Mouse (Mus musculus): ENCODE results near the gene Agbl5. TPM values are rescaled to one million over a fixed set of nuclear protein-coding genes. Genes with fewer than 3 reads are reported as not detected.

Gene Agbl5
- total RNA-seq, 1 experiment from 2014 or later: 3.8 TPM

DNA sequence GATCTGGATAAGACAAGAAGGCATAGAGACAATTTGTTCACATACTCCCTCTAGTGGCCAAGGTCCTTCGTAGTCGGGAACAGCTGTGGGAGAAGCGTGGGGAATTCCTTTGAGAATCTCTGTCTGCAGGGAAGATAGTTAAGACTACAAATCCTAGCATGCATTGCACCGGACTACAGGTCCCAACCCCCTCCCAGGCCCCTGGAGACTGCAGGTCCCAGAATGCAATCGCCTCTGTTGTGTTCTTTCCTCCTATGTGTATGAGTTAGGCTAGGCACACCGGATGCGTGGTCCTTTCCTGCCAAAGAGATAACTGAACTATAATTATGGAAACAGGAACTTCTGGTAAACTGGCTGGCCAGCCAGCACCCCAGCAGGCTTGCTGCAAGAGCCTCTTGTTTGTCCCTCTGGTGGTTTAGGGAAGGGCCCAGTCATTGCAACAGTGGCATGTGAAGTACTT lies 27.5 kb downstream of the Agbl5 start:
- peak; percentile 72 for ATAC-seq (replicated peaks; ENCODE audit: insufficient number of reproducible peaks, low FRiP score, low TSS enrichment, poor library complexity, severe bottlenecking)

DNA sequence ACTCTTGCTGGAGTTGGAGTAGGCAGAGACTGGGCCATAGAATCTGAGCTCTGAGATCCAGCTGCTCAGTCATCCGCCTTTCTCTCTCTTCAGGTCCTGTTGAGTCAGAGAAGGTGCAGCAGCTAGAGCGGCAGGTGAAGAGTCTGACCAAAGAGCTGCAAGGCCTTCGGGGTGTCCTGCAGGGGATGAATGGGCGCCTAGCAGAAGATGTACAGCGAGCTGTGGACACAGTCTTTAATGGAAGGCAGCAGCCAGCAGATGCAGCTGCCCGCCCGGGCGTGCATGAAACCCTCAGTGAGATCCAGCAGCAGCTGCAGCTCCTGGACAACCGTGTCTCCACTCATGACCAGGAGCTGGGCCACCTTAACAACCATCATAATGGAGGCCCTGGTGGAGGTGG lies 28.3 kb downstream of the Agbl5 start:
- no peak for ATAC-seq (replicated peaks; ENCODE audit: insufficient number of reproducible peaks, low FRiP score, low TSS enrichment, poor library complexity, severe bottlenecking)

- ATAC-seq (replicated peaks; ENCODE audit: insufficient number of reproducible peaks, low FRiP score, low TSS enrichment, poor library complexity, severe bottlenecking): no peak
Observed at GRCm38 (mm10) chr5:30917348-30917747, 28.9 kb downstream of the Agbl5 start.

GRCm38 (mm10) chr5:30917891-30918670 lies 29.6 kb downstream of the Agbl5 start:
- no peak for ATAC-seq (replicated peaks; ENCODE audit: insufficient number of reproducible peaks, low FRiP score, low TSS enrichment, poor library complexity, severe bottlenecking)

DNA sequence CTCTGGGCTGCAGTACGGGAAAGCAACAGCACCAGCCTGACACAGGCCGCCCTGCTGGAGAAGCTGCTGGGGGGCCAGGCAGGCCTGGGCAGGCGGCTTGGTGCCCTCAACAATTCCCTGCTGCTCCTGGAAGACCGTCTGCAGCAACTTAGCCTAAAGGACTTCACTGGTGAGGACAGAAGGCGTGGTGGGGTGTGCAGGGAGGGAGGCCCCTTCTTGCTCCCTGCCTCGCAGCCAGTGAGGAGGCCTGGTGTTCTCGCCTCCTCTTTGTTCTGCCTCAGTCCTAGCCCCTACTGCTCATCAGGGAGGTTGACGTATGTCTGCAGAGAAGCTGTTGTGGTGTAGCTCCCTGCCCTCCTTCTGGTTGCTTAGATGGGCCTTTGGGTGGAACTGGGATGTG lies 30.2 kb downstream of the Agbl5 start:
- ATAC-seq (replicated peaks; ENCODE audit: insufficient number of reproducible peaks, low FRiP score, low TSS enrichment, poor library complexity, severe bottlenecking): no peak

DNA sequence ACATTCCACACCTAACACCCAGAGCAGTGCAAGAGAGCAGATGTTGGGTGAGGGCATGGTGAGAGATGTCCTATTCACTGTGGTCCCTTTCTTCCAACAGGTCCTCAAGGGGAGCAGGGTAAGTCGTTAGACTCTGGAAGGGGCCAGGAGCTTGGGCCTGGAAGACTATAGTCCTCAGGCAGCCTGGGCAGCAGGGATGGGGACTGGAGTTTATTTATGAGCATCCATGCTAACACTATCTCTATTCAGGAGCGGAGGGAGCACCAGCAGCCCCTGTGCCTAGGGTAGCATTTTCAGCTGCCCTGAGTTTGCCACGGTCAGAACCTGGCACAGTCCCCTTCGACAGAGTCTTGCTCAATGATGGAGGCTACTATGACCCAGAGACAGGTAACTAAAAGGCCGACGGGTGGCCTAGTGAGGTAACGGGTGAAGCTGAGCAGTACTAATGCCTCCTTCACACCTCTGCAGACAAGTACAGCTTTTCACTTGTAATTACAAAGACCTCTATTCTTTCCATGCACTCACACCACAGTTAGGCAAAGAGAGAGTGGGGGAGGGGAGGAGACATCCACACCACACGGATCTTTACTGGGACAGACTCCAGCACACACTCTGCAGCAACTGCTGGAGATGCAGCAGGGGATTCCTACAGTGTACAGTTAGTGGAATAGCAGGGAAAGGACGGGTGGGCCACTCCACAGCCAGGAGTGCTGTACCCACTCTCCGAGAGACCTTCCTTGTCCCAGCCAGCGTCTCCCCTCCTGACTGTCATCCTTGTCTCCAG lies 31.5 kb downstream of the Agbl5 start:
- no peak for ATAC-seq (replicated peaks; ENCODE audit: insufficient number of reproducible peaks, low FRiP score, low TSS enrichment, poor library complexity, severe bottlenecking)

- peak; percentile 36 for ATAC-seq (replicated peaks; ENCODE audit: insufficient number of reproducible peaks, low FRiP score, low TSS enrichment, poor library complexity, severe bottlenecking)
Observed at GRCm38 (mm10) chr5:30920621-30921020, 32.1 kb downstream of the Agbl5 start.

DNA sequence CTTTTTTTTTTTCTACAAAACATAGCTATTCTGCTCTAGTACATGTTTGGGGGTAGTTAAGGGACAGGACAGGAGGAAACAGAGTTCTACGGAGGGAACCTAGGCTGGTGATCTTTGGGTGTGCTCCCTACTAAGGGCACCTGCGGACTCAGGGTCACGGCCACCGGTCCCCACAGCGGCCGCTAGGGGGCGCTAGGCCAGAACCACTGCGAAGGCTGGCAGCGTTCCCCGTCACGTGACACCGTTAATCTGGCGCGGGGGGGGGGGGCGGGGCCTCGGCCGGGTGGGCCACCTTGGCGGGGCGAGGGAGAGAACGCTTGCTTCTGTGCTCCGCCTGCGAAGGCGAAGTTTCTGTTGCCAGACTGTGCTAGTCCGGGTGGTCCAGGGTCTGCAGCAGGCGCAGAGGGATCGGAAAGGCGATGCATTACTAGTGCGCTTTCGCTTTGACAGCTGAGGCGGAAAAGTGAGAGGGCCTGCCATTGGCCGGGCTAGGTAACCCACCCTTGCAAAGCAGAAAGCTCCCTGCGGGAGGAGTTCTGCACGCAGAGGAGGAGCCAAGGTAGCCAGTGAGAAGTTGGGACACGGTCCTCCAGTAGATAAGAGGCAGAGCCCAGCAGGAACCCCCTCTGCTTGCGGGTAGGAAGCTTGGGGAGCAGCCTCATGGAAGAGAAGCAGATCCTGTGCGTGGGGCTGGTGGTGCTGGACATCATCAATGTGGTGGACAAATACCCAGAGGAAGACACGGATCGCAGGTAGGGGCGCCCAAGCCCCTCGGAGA lies 33.0 kb downstream of the Agbl5 start, which contains the start of gene Khk:
TSS of gene Khk (plus strand) at position 176 of the 778 bp plus-strand sequence.
- ATAC-seq (replicated peaks; ENCODE audit: insufficient number of reproducible peaks, low FRiP score, low TSS enrichment, poor library complexity, severe bottlenecking): peak; percentile 54

DNA sequence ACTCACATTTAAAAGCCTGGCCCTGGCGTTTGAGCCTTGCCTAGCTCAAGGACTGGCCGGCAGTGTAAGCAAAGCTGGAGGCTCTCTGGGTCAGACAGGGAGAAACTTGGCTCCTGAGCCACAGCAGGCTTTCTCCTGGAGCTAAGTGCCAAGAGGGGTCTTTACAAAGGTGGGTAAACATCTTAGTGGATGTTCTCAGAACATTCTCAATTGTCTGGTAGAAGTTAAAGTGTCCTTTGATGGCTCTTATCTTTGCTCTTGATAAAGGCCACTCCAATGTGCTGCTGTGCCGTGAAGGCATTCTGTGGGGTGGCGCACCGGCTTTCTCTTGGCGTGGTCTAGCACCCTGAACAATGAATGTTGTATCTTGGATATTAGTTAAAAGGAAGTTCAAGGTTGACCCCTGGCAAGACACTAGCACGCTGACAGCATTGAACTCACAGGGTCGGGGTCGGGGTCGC lies 34.1 kb downstream of the Agbl5 start:
- no peak for ATAC-seq (replicated peaks; ENCODE audit: insufficient number of reproducible peaks, low FRiP score, low TSS enrichment, poor library complexity, severe bottlenecking)

DNA sequence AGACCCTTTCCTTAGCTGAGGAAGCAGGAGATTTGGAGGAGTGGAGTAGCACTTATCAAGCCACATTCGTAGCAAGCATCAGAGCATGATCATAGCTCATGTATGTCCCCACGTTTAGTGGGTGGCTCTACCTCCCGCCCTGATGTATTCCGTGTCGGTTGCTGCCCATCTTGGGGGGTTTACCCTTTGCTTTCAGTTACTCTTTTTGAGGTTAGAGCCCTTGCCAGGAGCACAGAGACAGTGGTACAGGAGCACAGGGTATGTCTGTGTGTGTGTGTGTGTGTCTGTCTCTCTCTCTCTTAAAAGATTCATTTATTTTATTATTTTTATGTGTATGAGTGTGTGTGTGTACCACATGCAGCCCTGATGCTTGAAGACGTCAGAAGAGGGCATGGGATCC lies 34.6 kb downstream of the Agbl5 start:
- ATAC-seq (replicated peaks; ENCODE audit: insufficient number of reproducible peaks, low FRiP score, low TSS enrichment, poor library complexity, severe bottlenecking): no peak

- ATAC-seq (replicated peaks; ENCODE audit: insufficient number of reproducible peaks, low FRiP score, low TSS enrichment, poor library complexity, severe bottlenecking): no peak
Observed at GRCm38 (mm10) chr5:30924614-30925013, 36.1 kb downstream of the Agbl5 start.

DNA sequence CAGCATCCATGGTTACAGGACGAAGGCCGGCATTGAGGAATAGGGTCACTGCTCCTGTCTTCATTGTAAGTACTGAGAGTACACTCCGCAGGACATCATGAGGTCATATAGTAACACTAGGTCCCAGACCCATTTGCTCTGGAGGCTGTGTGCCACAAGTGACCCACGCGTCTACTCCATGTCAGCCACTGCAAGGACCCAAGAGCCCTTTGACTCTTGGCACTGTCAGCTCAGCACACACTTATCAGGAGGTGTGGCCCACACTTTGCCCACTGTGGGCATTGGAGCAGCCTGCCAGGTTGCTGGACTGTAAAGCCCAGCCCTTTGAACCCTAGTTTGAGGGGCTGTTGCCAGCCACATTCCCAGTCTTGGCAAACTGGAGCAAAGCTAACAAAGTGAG lies 36.7 kb downstream of the Agbl5 start:
- ATAC-seq (replicated peaks; ENCODE audit: insufficient number of reproducible peaks, low FRiP score, low TSS enrichment, poor library complexity, severe bottlenecking): no peak

- ATAC-seq (replicated peaks; ENCODE audit: insufficient number of reproducible peaks, low FRiP score, low TSS enrichment, poor library complexity, severe bottlenecking): no peak
Observed at GRCm38 (mm10) chr5:30926073-30926472, 37.6 kb downstream of the Agbl5 start.

- ATAC-seq (replicated peaks; ENCODE audit: insufficient number of reproducible peaks, low FRiP score, low TSS enrichment, poor library complexity, severe bottlenecking): no peak
Observed at GRCm38 (mm10) chr5:30927945-30928529, 39.5 kb downstream of the Agbl5 start.

GRCm38 (mm10) chr5:30930121-30930520 lies 41.6 kb downstream of the Agbl5 start:
- 0 out of 2 replicates have a peak, but pooled peaks have one; percentile 29 for ATAC-seq (replicated peaks; ENCODE audit: insufficient number of reproducible peaks, low FRiP score, low TSS enrichment, poor library complexity, severe bottlenecking)

- no peak for ATAC-seq (replicated peaks; ENCODE audit: insufficient number of reproducible peaks, low FRiP score, low TSS enrichment, poor library complexity, severe bottlenecking)
Observed at GRCm38 (mm10) chr5:30930846-30931245, 42.4 kb downstream of the Agbl5 start.

- ATAC-seq (replicated peaks; ENCODE audit: insufficient number of reproducible peaks, low FRiP score, low TSS enrichment, poor library complexity, severe bottlenecking): no peak
Observed at GRCm38 (mm10) chr5:30931378-30931777, 42.9 kb downstream of the Agbl5 start.

DNA sequence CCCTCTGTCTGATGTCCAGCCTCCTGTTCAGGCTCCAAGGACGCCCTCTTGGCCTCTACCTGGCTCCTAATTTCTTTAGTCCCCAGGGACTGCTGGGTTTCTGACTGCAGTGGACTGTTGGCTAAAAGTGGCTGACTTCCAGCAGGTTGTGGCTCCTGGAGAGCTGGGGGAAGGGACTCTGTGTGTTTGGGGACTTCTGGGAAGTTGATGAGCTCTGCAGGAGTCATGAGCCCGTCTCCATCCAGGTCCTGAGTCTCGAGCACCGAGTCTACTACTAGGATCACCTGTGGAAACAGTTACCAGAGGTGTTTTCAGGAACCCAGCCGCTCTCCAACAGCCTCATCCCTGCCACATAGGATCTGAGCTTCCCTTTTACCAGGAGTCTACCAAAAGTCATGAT lies 45.2 kb downstream of the Agbl5 start:
- no peak for ATAC-seq (replicated peaks; ENCODE audit: insufficient number of reproducible peaks, low FRiP score, low TSS enrichment, poor library complexity, severe bottlenecking)

Data from monocyte, adult 5-6 weeks (primary cell).